Mouse (Mus musculus) frontal cortex, postnatal 14 days (tissue): ENCODE measurements around the gene D1Ertd622e.
"Not testable (repeated sequence)": the region's sequence is repeated elsewhere in the genome, so short reads cannot be mapped to it uniquely, and the experiment has no call there.

ENCODE experiments used
- DNase-seq, 2 experiments: peaks; one replicate each; pipeline ENCODE4 v3.0.0; 2022; ENCODE audit warnings: low spot score in 2 of 2

D1Ertd622e gene

GRCm38 (mm10) chr1:97632545-97633256 is 29.2 kb downstream of the D1Ertd622e start:
- DNase-seq: no peak

GRCm38 (mm10) chr1:97631843-97632470 is 29.9 kb downstream of the D1Ertd622e start:
- DNase-seq: no peak

GRCm38 (mm10) chr1:97630146-97630545 is 31.7 kb downstream of the D1Ertd622e start:
- DNase-seq: no peak

GRCm38 (mm10) chr1:97628859-97629258 is 33.0 kb downstream of the D1Ertd622e start:
- DNase-seq: no peak

- DNase-seq: no peak
Observed at GRCm38 (mm10) chr1:97628016-97628415, 33.9 kb downstream of the D1Ertd622e start.

- DNase-seq: no peak
Observed at GRCm38 (mm10) chr1:97625427-97625826, 36.4 kb downstream of the D1Ertd622e start.

- no peak for DNase-seq
Observed at GRCm38 (mm10) chr1:97624386-97624785, 37.5 kb downstream of the D1Ertd622e start.

GRCm38 (mm10) chr1:97623214-97623856 is 38.5 kb downstream of the D1Ertd622e start:
- DNase-seq: no peak

- DNase-seq: no peak
Observed at GRCm38 (mm10) chr1:97622574-97623208, 39.2 kb downstream of the D1Ertd622e start.

GRCm38 (mm10) chr1:97619621-97620320 is 42.1 kb downstream of the D1Ertd622e start:
- no peak for DNase-seq

GRCm38 (mm10) chr1:97615525-97615924 is 46.3 kb downstream of the D1Ertd622e start:
- no peak for DNase-seq

GRCm38 (mm10) chr1:97614531-97615462 is 47.1 kb downstream of the D1Ertd622e start:
- no peak for DNase-seq

GRCm38 (mm10) chr1:97611747-97612146 is 50.1 kb downstream of the D1Ertd622e start:
- no peak for DNase-seq

GRCm38 (mm10) chr1:97603361-97603760 is 58.5 kb downstream of the D1Ertd622e start:
- no peak for DNase-seq

- no peak for DNase-seq
Observed at GRCm38 (mm10) chr1:97600371-97600770, 61.5 kb downstream of the D1Ertd622e start.

- no peak for DNase-seq
Observed at GRCm38 (mm10) chr1:97599101-97599500, 62.8 kb downstream of the D1Ertd622e start.

GRCm38 (mm10) chr1:97588561-97588960 is 73.3 kb downstream of the D1Ertd622e start:
- DNase-seq: no peak

- DNase-seq: no peak
Observed at GRCm38 (mm10) chr1:97585106-97585505, 76.8 kb downstream of the D1Ertd622e start.

GRCm38 (mm10) chr1:97584171-97584570 is 77.7 kb downstream of the D1Ertd622e start:
- DNase-seq: no peak

- DNase-seq: no peak
Observed at GRCm38 (mm10) chr1:97583085-97583484, 78.8 kb downstream of the D1Ertd622e start.

- not testable (repeated sequence) for DNase-seq
Observed at GRCm38 (mm10) chr1:97580680-97581079, 81.2 kb downstream of the D1Ertd622e start.
